Mouse (Mus musculus) spleen, postnatal 4 days (tissue): ENCODE measurements around the gene Myo9b.

Experiments
- DNase-seq, 2 experiments: peaks; one replicate each; pipeline ENCODE4 v3.0.0; 2022; ENCODE audit warnings: low spot score in 2 of 2

Gene Myo9b

DNA sequence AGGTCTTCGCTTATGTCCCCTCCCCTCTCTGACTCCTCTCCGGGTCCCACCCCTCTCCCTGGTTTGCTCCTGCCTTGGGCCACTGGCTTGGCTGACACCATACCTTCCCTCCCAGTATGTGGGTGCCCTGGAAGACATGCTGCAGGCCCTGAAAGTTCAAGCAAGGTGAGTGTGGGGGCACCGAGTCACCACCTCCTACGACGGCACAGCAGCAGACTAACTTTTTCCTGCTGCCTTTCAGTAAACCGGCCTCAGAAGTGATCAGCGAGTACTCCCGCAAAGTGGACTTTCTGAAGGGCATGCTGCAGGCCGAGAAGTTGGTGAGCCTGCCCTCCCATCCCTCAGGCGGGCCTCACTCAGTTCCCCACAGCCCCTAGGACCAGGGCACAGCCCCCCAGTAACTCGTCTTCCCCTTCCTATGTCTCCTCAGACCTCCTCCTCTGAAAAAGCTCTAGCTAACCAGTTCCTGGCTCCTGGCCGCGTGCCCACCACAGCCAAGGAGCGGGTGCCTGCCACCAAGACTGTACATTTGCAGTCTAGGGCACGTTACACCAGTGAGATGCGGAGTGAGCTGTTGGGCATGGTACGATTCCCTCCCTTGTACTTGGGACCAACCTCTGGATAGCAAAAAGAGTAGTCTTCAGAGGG, 95.1 kb downstream of the Myo9b start:
- peak in 1 of 2 experiments; percentile 65 for DNase-seq

DNA sequence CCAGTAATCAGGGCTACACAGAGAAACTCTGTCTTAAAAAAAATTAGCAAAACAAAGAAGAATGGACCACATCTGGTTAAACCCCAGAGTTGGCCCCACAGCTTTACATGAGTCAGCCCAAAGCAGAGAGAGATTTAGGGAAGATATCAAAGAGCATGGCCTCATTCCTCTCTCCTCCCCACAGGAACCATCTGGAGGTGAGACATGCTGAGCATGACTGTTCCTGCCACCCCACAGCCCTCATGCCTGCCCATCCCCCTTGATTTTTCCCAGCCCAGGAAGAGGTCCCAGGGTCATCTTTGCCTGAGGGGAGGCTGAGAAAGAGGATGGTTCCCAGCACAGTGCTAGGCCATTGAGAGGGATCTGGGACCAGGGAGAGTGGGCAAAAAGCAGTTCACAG, 95.9 kb downstream of the Myo9b start:
- no peak for DNase-seq

DNA sequence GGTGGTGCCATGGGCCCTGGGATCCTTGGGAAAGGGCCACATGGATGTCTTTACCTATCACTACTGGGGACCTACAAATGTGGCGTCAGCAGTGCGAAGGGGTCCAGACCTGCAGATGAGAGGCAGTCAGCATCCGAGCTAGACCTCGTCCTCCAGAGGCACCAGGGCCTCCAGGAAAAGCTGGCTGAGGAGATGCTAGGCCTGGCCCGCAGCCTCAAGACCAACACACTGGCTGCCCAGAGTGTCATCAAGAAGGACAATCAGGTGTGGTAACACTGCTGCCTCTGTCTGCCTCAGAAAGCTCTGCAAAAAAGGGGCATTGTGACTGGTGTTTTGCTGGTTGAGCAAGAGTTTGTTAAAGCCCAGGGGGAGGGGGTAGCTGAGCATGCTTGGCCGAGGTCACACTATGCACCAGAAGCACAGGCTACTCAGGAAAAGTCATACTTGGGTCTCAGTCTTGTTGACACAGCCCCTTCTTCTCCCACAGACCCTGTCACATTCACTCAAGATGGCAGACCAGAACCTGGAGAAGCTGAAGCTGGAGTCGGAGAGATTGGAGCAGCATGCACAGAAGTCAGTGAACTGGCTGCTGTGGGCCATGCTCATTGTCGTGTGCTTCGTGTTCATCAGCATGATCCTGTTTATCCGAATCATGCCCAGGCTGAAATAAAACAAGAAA, 96.7 kb downstream of the Myo9b start:
- DNase-seq: peak in 1 of 2 experiments; percentile 58

DNA sequence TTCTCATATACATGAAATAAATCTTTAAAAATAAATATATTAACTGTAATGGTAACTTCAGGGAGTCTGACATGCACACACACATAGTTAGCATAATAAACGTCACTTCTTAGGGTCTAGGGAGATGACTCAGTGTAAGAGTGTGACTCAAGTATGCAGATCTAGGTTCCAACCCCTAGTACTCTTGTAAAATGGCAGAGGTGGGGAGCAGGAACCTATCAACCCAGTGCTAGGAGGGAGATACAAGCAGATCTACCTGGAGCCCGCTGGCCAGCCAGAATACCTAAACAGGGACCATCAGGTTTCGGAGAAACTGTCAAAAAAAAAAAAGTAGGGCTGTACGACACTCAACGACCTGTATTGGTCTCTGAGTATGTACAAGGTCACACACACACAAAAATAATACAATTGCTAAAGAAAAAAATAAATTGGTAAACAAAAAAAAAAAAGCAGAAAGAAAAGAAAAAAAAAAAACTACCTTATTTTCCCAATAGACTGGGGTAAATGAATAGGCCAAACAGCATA, 98.3 kb downstream of the Myo9b start:
- no peak for DNase-seq

DNA sequence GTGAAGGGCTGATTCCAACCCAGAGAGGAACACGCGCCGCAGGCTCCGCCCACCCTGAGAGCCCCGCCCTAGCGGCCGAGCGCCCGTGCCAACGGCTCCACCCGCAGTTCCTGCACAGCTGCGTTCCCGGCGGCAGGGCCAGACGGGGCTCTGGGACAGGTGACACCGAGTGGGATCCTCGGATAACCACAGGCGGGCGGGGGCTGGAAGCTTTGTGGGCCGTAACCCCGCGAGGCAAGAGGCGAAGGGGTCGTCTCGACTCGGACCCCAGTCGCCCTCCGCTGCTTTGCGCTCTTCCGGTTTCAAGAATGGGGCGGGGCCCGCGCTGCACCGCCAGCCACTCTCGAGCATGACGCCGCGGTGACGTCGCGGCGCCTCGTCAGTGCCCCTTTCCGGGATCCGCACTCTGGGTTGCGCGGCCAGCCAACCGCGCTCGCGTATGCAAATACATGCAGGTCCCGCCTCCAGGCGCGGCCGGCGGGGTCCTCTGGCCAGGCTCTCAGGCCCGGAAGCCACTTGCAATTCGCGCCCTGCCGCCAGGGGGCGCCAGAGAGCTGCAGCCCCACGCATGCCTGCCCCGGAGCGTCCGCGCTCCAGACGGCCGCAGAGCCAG, 98.8 kb downstream of the Myo9b start, which contains the start of gene Ocel1:
TSS of gene Ocel1 (plus strand) at position 63 of the 613 bp plus-strand sequence.
- peak; percentile 97 to 99 for DNase-seq

DNA sequence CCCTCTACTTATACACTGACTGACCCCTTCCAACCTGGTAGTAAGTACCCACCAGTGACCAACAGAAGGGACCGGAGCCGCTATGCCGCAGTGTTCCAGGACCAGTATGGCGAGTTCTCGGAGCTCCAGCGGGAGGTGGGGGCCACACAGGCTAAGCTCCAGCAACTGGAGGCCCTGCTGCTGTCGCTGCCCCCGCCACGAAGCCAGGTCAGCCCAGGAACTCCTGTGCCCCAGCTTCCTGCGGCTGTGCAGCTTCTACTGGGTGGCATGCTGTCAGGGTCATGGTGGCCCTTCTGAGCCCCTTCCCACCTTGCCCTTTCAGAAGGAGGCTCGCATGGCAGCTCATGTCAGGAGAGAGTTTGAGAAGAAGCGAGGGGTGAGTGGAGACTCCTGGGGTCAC, 99.9 kb downstream of the Myo9b start:
- DNase-seq: no peak

DNA sequence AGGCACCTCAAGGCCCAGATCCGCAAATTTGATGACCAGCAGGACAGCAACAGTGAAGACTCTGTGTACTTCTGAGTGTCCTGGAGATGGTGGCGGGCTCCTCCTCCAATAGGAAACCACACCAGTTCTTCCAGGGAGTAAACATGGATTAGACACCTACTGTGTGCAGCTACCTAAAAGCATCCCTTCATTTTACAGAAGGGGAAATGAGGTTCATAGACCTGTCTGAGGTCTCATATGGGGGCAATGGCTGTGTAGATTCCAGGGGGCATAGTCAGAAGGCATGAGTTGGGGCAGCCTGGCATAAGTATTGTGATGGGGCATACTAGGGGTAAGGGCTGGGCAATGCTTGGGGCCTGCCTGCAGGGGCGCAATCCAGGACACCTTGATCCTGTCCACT, 100.5 kb downstream of the Myo9b start:
- no peak for DNase-seq

DNA sequence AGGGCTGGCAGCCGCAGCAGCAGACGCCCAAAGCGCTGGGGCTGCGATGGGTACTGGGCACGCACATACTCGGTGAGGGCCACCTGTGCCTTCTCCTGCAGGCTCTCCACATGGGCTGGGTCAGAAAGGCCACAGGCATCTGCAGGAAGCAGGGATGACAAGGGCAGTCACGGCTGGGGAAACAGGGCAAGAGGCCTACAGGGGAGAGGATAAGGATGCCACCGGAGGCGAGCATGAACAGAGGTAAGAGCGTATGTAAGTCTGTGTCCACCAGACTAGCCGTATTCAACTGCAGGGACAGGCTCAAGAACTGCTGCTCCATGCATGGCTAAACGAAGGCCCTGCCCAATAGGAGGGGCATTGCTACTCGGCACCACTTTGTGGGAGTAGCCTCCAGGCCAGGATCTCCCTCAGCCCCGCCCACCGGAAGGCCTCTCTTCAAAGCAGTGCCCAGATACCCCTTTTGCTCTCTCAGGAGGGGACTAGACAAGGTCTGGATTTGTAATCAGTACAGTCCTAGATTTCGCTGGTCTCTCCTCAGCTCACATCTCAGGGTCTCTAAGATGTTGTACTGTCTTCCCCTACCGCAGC, 102.2 kb downstream of the Myo9b start:
- DNase-seq: no peak

DNA sequence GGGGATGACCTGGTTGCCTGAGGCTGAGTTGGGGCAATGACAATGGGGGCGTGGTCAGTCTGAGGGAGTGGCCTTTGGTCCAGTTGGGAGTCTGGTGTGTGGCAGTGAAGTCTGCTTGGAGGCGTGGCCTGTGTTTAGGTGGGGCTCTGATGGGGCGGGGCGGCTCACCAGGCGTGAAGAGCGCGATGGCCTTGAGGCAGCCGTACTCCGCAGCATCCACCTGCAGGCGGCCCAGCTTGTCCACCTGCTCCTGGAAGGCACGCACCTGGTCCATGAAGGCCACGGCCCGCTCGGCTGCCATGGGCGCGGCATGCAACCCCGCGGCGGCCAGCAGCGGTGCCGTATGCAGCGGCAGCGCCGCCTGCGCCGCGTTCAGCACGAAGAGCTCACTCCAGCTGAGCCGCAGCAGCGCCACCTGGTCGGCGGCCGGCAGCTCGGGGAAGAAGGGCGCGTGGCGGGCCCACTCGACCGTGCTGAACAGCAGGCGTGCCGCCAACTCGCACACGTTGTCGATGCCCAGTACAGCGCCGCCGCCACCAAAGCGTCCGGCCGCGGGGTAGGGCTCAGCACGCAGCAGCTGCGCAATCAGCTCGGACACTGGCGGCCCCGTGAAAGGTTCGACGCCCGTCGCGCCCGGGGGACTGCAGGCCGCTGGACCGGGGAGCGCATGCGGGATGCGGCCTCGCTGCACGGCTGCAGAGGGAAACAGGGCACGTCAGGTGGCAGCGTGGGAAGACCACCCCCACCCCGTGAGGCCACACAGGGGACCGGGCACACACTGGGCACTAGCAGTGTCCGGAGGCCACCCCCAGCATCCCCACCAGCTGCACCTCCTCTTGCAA, 103.3 kb downstream of the Myo9b start:
- DNase-seq: peak; percentile 65 to 78

DNA sequence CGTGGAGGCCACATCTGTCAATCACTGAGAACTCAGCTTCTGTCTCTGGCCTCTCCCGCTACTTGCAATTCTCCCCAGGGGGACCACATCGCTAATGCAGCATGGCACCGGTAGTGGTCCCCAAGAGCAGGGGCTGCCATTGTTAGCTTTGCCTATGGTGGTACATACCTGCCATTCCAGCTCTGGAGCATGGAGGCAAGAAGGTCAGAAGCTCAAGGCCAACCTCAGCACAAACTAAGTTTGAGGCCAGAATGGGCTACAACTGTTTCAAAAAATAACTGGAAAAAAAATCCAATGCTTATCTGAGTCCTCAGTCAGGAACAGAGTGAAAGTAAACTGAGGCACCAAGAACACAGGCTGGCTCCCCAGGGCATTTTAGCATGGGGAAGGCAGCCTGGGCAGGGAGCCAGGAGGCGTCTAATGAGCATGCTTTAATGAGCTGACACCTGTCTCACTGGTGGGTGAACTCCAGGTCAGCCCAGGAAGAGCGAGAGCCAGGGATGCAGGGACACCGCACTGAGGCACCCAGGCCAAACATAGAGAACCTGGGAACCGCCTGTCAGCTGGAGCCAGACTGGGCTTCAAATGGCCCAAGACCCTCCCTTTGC, 104.0 kb downstream of the Myo9b start:
- no peak for DNase-seq

DNA sequence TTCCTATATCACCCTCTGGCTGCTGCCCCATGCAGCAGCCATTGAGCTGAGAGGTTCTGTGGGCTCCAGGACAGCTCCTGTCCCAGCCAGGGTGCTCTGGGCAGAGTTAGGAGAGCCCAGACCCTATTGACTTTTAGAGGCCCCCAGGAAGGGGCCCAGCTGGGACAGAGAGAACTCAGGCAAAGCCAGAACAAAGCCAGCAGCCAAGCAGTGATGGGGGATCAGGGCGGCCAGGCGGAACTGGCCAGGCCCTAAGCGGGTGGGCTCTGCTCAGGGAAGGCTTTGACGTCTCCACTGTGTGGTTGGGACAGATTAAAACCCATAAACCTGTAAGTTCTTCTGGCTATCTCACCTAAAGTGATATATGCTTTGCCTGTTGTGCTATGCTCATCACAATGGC, 106.5 kb downstream of the Myo9b start:
- no peak for DNase-seq

DNA sequence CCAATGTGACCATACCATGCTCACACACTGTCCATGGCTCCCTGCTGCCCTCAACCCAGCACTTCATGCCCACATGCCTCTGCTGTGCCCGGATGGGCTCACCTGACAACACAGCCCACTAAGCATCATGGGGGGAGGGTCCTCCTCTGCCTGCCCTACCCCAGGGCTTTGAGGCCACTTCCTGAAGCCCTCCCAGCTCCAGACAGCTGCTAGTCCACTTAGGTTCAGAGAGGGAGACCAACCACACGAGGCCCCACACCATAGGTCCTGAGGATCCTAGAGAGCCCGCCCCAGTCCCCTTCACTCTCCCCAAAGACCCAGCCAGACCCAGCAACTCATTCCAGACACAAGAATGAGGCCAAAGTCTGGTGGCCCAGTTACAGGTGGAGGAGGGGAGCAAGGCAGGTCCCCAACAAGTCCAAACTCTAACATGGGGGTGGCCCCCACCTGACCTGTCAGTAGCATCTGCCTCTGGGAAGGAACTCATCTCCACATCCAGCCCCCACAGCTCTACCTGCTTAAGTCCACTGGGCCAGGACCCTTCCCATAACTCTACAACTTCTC, 107.1 kb downstream of the Myo9b start:
- no peak for DNase-seq

DNA sequence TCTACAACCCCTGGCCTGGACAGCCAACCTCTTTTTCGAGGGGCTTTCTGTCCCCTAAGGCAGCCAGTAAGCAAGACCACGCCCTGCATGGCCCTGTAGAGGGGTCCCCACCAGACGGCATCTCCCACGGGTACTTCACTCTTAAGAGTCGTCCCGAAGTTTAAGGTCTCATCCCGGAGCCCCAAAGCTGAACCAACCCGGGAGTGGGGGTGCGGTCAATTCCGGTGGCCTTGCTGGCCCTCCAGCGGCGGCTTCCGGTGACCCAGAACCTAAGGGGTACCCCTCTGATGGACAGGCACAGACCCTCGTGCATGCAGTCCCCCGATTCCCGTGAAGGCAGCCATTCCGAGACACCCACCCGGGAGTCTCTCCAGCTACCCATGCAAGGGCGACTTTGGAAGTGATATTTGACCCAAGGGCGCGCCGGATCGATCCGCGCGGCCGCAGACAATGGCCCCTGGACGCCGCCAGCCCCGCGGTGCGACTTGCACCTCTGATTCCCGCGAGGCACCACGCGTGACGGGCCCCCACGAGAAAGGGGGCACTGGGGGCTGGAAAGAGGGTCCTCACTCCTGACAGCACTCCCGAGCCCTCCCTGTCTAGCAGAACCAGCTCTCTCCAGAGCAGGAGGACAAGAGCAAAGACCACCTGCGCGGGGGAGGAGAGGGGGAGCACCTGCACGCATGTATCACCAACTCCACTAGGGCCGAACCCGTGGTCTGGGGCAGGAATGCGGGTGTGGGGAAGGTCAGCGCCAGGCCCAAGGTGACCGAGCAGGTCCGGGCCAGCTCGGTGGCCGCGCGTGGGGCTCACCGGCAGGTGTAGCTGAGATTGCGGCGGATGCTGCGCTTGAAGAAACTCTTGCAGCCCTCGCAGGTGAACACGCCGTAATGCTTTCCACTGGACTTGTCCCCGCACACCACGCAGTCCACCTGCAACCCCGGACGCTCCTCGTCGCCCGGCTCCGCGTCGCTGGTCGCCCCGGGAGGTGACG, 108.0 kb downstream of the Myo9b start:
- DNase-seq: no peak

DNA sequence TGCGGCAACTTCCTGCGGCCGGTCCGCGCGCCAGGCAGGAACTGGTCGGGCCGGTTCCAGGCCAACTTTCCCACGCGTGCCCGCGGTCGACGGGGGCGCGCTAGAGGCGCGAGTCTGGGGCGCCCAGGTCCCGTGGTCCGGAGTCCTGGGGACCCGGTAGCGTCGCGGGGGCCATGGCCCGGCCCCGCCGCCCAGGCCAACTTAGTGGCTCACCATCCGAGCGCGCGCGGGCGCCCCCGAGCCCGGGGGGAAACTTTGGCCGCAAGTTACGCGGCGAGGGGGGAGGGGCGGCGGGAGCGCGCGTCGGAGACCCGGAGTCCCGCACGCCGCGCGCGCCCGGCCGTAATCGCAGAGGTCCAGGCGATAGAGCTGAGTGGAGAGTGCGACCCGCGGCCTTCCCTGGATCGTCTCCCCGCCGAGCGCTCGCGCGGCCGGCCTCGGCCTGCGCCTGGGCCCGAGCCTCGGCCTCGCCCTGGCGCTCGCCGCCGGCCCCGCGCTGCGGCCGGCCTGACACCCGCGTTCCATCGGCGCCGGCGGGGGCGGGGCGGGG, 109.0 kb downstream of the Myo9b start, which contains the start of gene Nr2f6:
TSS of gene Nr2f6 (minus strand) at position 540 of the 550 bp plus-strand sequence.
- no peak for DNase-seq

DNA sequence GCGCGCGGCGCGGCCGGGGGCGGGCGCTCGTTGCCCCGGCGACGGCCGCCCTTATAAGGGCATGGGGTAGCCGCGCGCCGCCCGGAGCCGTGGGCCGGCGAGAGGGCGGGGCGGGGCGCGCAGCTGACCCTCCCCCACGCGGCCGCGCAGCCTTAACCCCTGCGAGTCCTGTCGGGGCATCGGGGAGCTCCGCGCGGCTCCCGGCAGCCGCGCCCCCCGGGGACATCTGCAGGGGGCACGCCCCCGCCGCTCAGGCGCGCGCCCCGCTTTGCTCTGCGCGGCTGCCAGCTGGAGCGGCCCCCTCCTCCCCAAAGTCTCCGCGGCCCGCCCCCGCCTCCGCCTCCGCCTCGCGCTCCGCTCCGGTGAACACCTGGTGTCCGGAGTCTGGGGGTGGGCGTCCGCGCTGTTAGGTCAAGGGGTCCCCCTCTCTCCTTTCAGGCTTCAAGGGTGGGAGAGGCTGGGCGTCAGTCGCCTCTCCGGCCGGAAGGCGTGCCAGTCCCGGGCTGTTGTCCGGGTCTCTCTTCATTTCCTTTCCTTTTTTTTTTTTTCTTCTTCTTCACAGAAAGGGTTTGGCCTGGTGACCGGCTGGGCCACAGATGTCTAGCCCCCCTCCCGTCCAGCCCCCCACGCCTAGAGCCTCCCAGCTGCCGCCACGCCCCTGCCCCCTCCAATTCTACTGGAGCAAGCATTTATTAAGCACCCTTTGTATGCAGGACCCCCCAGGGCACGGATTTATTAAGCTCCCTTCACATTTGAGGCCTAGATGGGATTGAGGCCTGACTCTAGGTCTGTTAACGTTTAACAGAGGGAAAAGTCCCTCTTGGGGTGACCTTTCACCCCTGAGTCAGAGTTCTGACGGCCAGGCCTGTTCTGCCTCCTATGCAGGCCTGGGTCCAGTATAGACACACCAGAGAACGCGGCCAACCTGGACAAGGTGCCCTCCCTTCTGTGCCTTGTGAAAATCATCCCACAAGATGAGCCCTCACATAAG, 109.8 kb downstream of the Myo9b start:
- DNase-seq: peak; percentile 70 to 81

DNA sequence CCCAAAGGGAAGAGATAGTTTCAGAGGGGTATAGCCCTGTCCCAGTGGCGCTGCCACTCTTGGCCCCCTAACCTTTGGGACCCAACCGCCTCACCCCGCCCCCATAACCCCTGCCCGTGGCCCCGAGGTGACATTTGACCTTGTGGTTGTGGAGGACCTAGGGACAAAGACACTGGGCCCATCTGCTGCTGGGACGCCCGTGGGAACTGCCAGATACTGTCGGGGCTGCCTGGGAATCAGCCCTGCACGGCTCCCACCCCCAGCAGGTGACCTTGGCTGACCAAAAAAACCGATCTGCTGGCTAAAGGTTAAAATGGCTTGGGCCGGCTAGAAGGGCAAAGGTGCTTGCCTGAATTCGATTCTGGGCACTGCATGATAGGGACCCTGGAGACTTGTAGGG, 110.9 kb downstream of the Myo9b start:
- DNase-seq: no peak

DNA sequence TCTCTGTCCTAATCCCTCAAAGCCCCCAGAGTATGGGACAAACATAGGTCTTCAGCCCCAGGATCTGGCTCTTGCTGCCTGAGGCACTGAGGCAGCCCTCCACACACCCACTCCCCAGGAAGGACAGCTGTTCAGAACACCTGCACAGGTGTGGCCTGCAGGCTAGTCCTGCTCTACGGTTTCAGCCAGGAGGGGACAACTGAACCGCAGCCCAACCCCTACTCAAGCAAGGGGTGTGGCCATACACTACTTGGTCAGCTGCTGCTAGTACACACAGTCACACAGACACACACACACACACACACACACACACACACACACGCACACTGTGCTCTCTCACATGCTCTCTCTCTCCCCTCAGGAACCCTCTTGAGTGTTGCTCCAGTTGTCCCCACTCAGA, 111.3 kb downstream of the Myo9b start:
- DNase-seq: no peak
